Mouse (Mus musculus) heart, embryonic 12.5 days (tissue): ENCODE results near the gene Cnbd2. TPM values are rescaled to one million over a fixed set of nuclear protein-coding genes. Genes with fewer than 3 reads are reported as not detected.
"Not testable (repeated sequence)": the region's sequence is repeated elsewhere in the genome, so short reads cannot be mapped to it uniquely, and the experiment has no call there.

Experiments used
- ATAC-seq: fragments of 200-750 bp; cut with Nextera tagmentation; 2 replicates; pipeline ENCODE4 v1.8.0; 2017; ENCODE audit warnings: moderate TSS enrichment, moderate library complexity; ENCODE audit not compliant: insufficient number of reproducible peaks, low FRiP score
- H3K27ac ChIP-seq: fragments of 300-500 bp; sonication (generic); 2 replicates; pipeline ENCODE4 v1.5.1; 2016; ENCODE audit warnings: mild to moderate bottlenecking, moderate library complexity; ENCODE audit not compliant: poor library complexity, severe bottlenecking
- H3K27me3 ChIP-seq: fragments of 300-500 bp; sonication (generic); replicated peaks from 2 replicates; pipeline ENCODE4 v1.6.1; 2016; ENCODE audit warnings: mild to moderate bottlenecking, moderate library complexity
- H3K36me3 ChIP-seq: fragments of 300-500 bp; sonication (generic); 2 replicates; pipeline ENCODE4 v1.6.1; 2016; ENCODE audit warnings: mild to moderate bottlenecking, moderate library complexity
- H3K4me1 ChIP-seq: fragments of 300-500 bp; sonication (generic); replicated peaks from 2 replicates; pipeline ENCODE4 v1.6.1; 2016; ENCODE audit warnings: mild to moderate bottlenecking
- H3K4me2 ChIP-seq: fragments of 300-500 bp; sonication (generic); 2 replicates; pipeline ENCODE4 v1.6.1; 2016; ENCODE audit warnings: mild to moderate bottlenecking, moderate library complexity
- H3K4me3 ChIP-seq: fragments of 300-500 bp; sonication (generic); 2 replicates; pipeline ENCODE4 v1.5.1; 2016; ENCODE audit warnings: mild to moderate bottlenecking
- H3K9ac ChIP-seq: fragments of 300-500 bp; sonication (generic); 2 replicates; pipeline ENCODE4 v1.6.1; 2016; ENCODE audit warnings: mild to moderate bottlenecking, moderate library complexity
- H3K9me3 ChIP-seq: fragments of 300-500 bp; sonication (generic); replicated peaks from 2 replicates; pipeline ENCODE4 v1.6.1; 2016; ENCODE audit warnings: mild to moderate bottlenecking, moderate library complexity
- WGBS: fragments of 180-500 bp; shearing (Covaris S2); methylation state at CpG from one replicate; pipeline ENCODE4 v1.1.7; 2016; 5-methylcytosine and 5-hydroxymethylcytosine counted together
- polyA plus RNA-seq: library from polyadenylated mRNA; unstranded; fragments of >200 nt; fragmentation: Nextera tagmentation; extraction: Ambion mirVana; gene quantifications from 2 replicates; pipeline ENCODE4 v1.2.1, GENCODE M21; 2016

Cnbd2 gene
- polyA plus RNA-seq, 1 experiment from 2014 or later: 3.3 TPM

DNA sequence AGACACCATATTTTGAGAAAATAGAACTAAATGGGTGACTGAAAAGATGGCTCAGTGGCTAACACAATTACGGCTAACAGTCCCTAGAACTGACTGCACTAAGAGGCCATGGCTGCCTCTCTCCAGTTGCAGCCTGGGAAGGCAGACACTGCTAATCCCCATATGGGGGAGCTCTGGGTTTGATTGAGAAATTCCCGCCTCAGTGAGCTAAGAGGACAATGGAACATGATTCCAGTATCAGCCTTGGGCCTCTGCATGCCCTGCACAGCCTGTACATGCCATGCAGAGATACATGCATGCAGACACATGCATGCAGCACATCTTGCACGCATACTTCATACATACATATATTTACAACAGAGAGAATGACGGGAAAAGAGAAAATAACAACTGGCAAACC is 69.3 kb downstream of the Cnbd2 start:
- H3K4me3 ChIP-seq: no peak overlapping the region
- H3K4me1 ChIP-seq: no peaks in the 10 kb centered on the region
- no peak overlapping the region for H3K4me2 ChIP-seq
- H3K9ac ChIP-seq: no peak overlapping the region
- 64% methylated on average over 4 of the region's 4 CpGs for WGBS
- H3K27me3 ChIP-seq: no peaks in the 10 kb centered on the region
- ATAC-seq: no peak
- H3K36me3 ChIP-seq: no peaks in the 10 kb centered on the region
- H3K9me3 ChIP-seq: 0 out of 2 replicates have a peak, but pooled peaks cover 6% of the 10 kb centered on the region
- no peak overlapping the region for H3K27ac ChIP-seq

DNA sequence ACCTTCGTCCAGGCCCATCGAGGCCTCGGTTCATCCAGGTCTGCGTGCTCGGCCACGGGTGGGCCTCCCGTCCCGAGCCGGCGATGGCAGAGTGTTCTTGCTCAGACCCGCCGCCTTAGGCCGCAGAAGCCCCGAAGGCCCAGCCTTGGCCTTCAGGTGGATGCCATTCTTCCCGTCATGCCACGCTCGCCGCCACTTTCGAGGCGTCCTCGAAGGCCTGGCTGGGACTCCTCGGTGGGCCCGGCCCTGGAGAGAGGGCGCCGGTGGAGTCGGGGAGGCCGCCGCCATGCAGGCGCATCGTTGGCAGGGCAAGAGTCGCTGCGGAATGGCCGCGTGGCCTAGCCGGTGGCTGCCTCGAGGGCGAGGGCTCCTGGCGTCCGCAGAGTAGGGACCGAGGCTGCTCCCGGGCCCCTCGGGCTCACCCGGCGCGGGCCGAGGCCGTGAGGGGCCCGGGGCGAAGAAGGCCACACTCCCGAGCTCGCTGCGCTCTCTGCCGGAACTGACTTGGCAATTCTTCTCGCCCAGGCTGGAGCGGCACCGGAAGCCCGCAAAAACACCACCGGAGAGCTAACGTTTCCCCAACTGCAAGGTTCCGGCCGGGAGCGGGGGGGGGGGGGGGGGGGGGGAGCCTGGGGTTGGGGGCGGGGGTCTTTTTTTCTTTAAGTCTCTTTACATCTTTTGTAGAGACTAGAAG is 80.5 kb downstream of the Cnbd2 start:
- not testable (repeated sequence) for H3K27ac ChIP-seq, H3K9me3 ChIP-seq, H3K27me3 ChIP-seq, H3K4me1 ChIP-seq, H3K36me3 ChIP-seq
- peak overlapping the region; percentile 52 for H3K4me2 ChIP-seq
- H3K4me3 ChIP-seq: peak overlapping the region; percentile 45
- ATAC-seq: peak; percentile 88
- H3K9ac ChIP-seq: 0 out of 2 replicates have a peak overlapping the region, but pooled peaks have one; percentile 50
- WGBS: 0% methylated on average over 10 of the region's 63 CpGs

DNA sequence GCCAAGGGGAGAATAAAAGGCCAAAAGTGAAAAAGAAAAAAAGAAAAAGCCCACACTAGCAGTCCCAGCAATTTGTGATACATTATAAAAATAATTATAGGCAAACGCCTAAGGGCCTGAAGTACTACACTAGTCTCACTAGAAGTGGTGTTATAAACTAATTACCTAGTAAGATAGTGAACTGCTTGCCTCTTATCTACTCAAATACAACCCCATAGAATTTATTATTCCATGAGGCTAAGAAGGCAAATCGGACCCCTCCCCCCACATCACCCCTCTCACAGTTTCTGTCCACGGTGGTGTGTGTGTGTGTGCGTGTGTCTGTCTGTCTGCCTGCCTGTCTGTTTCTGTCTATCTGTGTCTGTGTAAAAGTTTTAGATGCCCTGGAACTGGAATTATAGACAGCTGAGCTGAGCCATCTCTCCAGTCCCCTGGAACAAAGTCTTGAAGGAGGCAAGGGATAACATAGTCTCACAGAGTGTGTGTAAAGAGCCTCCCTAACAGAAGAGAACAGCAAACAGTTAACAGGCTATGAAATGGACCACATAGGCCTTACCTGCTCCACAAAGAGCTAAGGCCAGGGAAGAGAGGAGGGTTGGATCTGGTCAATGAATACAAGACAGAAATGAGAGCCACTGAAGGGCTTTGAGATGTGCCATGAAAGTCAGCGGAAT is 81.2 kb downstream of the Cnbd2 start:
- Histone ChIP-seq H3K27ac (no peak overlapping the region), H3K9ac (no peak overlapping the region), H3K27me3 (no peaks in the 10 kb centered on the region), H3K4me2 (peak overlapping the region; percentile 52), H3K36me3 (no peaks in the 10 kb centered on the region), H3K4me1 (no peaks in the 10 kb centered on the region; the same call in 1 of the 2 replicates), H3K4me3 (peak overlapping the region; percentile 45), H3K9me3 (no peaks in the 10 kb centered on the region)
- 55% methylated on average over 5 of the region's 5 CpGs for WGBS
- no peak for ATAC-seq

DNA sequence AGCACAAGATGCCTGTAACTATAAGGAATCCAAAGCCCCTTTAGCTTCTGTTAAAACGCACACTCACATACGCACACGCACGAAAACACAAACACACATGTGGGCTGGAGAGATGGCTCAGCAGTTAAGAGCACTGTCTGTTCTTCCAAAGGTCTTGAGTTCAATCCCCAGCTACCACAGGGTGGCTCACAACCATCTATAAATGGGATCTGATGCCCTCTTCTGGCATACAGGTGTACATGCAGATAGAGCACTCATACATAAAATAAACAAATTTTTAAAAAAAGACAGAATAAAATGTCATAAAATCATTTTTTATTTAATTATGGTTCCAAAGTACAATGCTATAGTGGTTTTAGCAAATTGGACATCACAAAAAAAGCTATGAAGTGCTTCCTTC is 82.2 kb downstream of the Cnbd2 start:
- WGBS: 85% methylated on average over 4 of the region's 4 CpGs
- H3K9ac ChIP-seq: no peak overlapping the region
- no peak overlapping the region for H3K27ac ChIP-seq
- no peak overlapping the region for H3K4me2 ChIP-seq
- no peaks in the 10 kb centered on the region for H3K27me3 ChIP-seq
- no peak overlapping the region for H3K4me3 ChIP-seq
- no peaks in the 10 kb centered on the region for H3K36me3 ChIP-seq
- H3K4me1 ChIP-seq: peaks cover under 1% of the 10 kb centered on the region; the same call in 1 of the 2 replicates
- no peak for ATAC-seq
- no peaks in the 10 kb centered on the region for H3K9me3 ChIP-seq

DNA sequence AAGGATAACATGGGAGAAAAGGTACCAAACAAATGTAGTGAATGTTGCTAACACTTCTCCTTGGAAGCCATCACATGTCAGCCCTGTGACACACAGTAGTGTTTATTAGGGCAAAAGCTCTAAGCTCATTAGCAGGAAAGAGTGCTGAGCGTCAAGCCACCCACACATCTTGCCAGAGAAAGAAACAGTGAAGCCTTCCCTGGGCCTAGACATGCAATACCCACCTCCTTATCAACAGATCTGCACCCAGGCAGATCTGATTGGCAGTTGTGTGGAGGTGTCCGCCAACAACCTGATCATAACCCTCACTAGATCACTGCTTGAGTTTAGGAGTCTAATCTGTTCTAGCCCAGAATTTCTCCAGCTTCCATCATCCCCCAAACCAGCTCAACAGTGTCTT is 84.0 kb downstream of the Cnbd2 start:
- no peak overlapping the region for H3K4me2 ChIP-seq
- no peaks in the 10 kb centered on the region for H3K9me3 ChIP-seq
- 64% methylated on average over 2 of the region's 2 CpGs for WGBS
- H3K4me1 ChIP-seq: peaks cover 6% of the 10 kb centered on the region
- H3K36me3 ChIP-seq: no peaks in the 10 kb centered on the region
- 0 out of 2 replicates have a peak overlapping the region, but pooled peaks have one; percentile 1 for H3K27ac ChIP-seq
- ATAC-seq: no peak
- no peak overlapping the region for H3K9ac ChIP-seq
- no peak overlapping the region for H3K4me3 ChIP-seq
- no peaks in the 10 kb centered on the region for H3K27me3 ChIP-seq

DNA sequence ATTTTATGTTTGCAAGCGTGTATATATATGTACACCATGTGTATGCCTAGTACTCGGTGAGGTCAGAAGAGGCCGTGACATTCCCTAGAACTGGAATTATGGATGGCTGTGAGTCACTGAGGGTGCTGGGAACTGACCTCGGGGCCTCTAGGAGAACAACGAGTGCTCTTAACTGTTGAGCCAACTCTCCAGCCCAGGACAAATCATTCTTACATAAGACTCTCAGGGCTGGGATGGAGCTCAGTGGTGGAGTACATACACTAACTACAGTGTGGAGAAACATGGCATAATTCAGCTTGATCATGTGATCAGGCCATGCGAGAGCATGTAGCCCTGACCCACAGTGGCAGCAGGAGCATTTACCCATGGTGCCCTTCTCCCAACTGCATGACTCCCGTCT is 85.9 kb downstream of the Cnbd2 start:
- no peak overlapping the region for H3K9ac ChIP-seq
- H3K36me3 ChIP-seq: no peaks in the 10 kb centered on the region
- peaks cover 9% of the 10 kb centered on the region for H3K4me1 ChIP-seq
- WGBS: 87% methylated on average over 7 of the region's 7 CpGs
- no peak for ATAC-seq
- no peaks in the 10 kb centered on the region for H3K9me3 ChIP-seq
- no peak overlapping the region for H3K4me2 ChIP-seq
- H3K27me3 ChIP-seq: no peaks in the 10 kb centered on the region
- H3K4me3 ChIP-seq: no peak overlapping the region
- H3K27ac ChIP-seq: no peak overlapping the region

DNA sequence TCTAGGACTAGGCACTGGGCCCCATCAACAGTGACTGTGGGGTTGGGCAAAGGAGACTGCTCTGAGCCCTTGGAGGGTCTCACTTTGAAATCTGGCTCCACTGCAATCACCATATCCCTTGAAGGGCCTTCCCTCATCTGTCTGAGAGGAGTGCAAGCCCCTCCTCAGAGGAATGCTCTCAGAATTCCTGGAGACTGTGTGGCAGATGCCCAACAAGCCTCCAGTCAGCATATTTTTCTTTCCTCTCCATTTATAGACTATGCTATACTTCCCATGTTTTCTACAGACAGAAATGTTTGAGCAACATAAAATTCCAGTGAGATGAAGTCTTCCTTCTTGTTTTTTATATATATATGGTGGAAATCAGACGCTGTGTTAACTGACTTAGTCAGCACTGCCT is 87.4 kb downstream of the Cnbd2 start:
- H3K4me2 ChIP-seq: no peak overlapping the region
- WGBS: 61% methylated on average over 1 of the region's 1 CpGs
- H3K27me3 ChIP-seq: no peaks in the 10 kb centered on the region
- H3K36me3 ChIP-seq: no peaks in the 10 kb centered on the region
- H3K4me1 ChIP-seq: peaks cover 9% of the 10 kb centered on the region
- no peak overlapping the region for H3K4me3 ChIP-seq
- no peaks in the 10 kb centered on the region for H3K9me3 ChIP-seq
- H3K27ac ChIP-seq: no peak overlapping the region
- ATAC-seq: no peak
- H3K9ac ChIP-seq: no peak overlapping the region

DNA sequence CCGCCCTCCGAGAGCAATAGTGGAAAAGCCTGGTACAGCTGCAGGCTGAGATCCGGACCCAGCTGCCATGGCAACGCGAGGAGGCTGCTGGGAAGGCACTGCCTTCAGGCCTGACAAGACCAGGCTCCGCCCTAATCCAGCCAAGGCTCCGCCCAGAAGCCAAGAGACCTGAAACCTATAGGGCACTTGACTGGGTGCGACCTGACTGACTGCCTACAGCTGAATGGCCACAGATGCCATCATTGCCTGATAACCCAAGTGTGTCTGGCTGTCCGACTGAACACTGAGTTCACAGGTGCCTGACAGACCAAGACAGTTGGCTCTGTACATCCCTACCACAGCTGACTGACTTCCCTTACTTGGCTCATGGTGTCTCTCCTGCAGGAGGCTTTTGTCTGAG is 89.2 kb downstream of the Cnbd2 start:
- Histone ChIP-seq H3K9me3 (no peaks in the 10 kb centered on the region), H3K36me3 (no peaks in the 10 kb centered on the region), H3K9ac (no peak overlapping the region), H3K4me3 (no peak overlapping the region), H3K4me1 (peaks cover 9% of the 10 kb centered on the region), H3K27ac (no peak overlapping the region), H3K4me2 (peak overlapping the region; percentile 52), H3K27me3 (no peaks in the 10 kb centered on the region)
- 5% methylated on average over 9 of the region's 9 CpGs for WGBS
- peak; percentile 77 for ATAC-seq

DNA sequence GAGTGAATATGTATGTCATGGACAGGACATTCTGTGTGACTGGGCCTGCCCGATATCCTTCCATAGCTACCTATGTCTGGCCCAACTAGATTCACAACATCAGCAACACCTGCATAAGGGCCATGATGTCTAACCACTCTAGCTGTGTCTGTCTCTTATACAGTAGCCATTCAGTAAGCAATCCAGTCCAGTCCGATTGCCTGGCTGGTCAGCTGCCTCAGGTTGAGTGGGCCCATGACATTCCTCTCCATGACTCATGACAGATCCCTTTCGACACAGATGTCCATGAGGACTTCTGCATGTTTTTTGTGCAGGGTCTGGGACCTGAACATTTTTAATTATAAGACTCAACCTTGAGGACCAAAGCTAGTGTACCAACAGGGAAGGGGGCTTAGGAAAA is 89.9 kb downstream of the Cnbd2 start:
- H3K4me3 ChIP-seq: no peak overlapping the region
- H3K9ac ChIP-seq: no peak overlapping the region
- WGBS: 77% methylated on average over 3 of the region's 3 CpGs
- no peaks in the 10 kb centered on the region for H3K27me3 ChIP-seq
- ATAC-seq: no peak
- no peaks in the 10 kb centered on the region for H3K9me3 ChIP-seq
- peaks cover 13% of the 10 kb centered on the region for H3K4me1 ChIP-seq
- no peak overlapping the region for H3K27ac ChIP-seq
- no peak overlapping the region for H3K4me2 ChIP-seq
- H3K36me3 ChIP-seq: no peaks in the 10 kb centered on the region

DNA sequence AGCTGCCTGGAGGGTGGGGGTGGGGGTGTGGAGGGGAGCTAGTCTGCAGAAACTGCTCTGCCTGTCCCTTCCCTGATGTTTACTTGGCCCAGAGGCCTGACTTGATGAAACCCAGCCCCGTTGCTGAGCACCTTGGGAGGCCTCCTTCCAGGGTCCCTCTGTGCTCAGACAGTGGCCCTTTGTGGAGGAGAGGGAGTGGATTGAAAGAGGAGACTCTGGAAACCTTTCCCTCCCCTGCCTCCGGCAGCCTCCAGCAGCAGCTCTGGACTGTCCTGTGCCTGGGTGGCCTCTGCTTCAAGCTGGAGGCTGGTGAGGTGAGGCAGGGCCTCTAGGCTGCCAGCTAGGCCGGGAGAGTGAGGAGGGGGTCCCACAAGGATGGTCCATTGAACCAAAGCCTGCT is 94.9 kb downstream of the Cnbd2 start:
- Histone ChIP-seq H3K9me3 (no peaks in the 10 kb centered on the region), H3K4me3 (no peak overlapping the region), H3K9ac (no peak overlapping the region), H3K27me3 (no peaks in the 10 kb centered on the region), H3K27ac (no peak overlapping the region), H3K4me2 (no peak overlapping the region), H3K36me3 (no peaks in the 10 kb centered on the region), H3K4me1 (peaks cover 6% of the 10 kb centered on the region; the same call in 1 of the 2 replicates)
- no peak for ATAC-seq
- 22% methylated on average over 3 of the region's 3 CpGs for WGBS

DNA sequence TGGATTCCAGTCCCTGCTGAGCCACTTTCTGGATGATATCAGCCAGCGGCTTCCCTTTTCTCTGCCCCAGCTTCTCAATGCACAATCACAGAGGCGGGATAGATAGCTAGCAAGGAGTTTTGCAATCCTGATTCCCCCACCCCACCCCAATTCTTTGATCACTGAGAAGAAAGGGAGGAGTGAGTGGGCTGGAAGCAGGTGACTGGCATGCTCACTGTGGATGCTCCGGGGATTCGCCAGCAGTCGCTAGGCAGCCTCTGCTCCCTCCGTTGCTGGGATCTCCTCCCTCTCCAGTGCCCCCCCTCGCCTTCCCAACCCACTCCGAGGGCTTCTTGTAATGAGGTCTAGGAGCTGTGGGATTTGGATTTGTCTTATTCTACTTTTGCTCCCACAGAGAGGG is 96.1 kb downstream of the Cnbd2 start:
- H3K4me1 ChIP-seq: peaks cover 6% of the 10 kb centered on the region; the same call in 1 of the 2 replicates
- ATAC-seq: no peak
- H3K4me3 ChIP-seq: no peak overlapping the region
- WGBS: 44% methylated on average over 8 of the region's 8 CpGs
- no peaks in the 10 kb centered on the region for H3K9me3 ChIP-seq
- H3K36me3 ChIP-seq: no peaks in the 10 kb centered on the region
- H3K9ac ChIP-seq: no peak overlapping the region
- no peaks in the 10 kb centered on the region for H3K27me3 ChIP-seq
- H3K4me2 ChIP-seq: no peak overlapping the region
- H3K27ac ChIP-seq: no peak overlapping the region
